Mouse (Mus musculus): ENCODE results near the gene Zmynd8. TPM values are rescaled to one million over a fixed set of nuclear protein-coding genes. Genes with fewer than 3 reads are reported as not detected.

The Zmynd8 gene
- polyA plus RNA-seq, 1 experiment = 30.3 TPM

GRCm38 (mm10) chr2:165854207-165854968 lies 44.4 kb downstream of the Zmynd8 start:
- TF ChIP-seq CTCF (IDR thresholded peaks at IDR 0.05; ENCODE audit: borderline replicate concordance, control insufficient read depth, extremely low read depth, insufficient read depth, low read length, poor library complexity) (no peak; the same call in 1 of the 2 replicates), POLR2A (IDR thresholded peaks at IDR 0.05; ENCODE audit: control insufficient read depth, extremely low read depth, insufficient read depth, low read length, poor library complexity) (no peak)
- Histone ChIP-seq H3K27me3 (ENCODE audit: control insufficient read depth, insufficient read depth, low read length) (no peaks in the 10 kb centered on the region), H3K36me3 (ENCODE audit: control insufficient read depth, insufficient read depth, low read length) (peaks cover 9% of the 10 kb centered on the region; the same call in 1 of the 2 replicates), H3K27ac (ENCODE audit: control insufficient read depth, insufficient read depth, low read length) (peak overlapping the region; percentile 29; the same call in 1 of the 2 replicates), H3K4me3 (ENCODE audit: control insufficient read depth, insufficient read depth, low read length) (no peak overlapping the region), H3K4me1 (replicated peaks; ENCODE audit: control insufficient read depth, insufficient read depth, low read length) (peaks cover 68% of the 10 kb centered on the region)
- DNase-seq = peak; percentile 85
- WGBS = 53% methylated on average over 16 of the region's 16 CpGs

DNA sequence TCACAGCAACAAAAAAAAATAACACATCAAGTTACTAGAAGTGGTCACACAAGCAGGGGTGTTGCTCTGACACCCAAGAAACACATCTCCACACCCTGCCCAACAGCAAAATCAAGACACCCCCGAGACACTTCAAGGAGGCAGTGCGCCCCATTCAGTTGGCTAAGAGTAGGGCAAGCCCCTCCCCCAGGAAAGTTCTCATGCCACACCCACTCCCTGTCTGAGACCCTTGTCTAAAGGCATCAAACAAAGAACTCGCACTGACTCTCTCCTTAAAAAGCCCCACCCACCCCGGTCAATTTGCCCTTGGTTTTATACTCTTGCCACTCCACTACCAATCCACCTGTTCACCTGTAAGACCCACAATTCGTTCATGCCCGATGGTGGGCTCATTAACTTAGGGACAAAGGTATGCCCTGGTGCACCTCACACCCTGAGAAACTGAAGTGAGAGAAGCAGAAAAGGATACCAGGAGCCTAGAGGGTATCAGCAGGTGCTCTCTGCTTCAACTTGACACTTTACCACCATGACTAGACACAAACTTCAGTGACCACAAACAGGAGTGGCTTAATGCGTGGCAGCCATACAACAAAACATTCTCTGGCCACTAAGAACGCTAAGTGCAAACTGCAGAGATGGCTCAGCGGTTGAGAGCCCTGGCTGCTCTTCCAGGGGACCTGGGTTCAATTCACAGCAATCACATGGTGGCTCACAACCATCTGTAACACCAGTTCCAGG lies 45.8 kb downstream of the Zmynd8 start:
- Histone ChIP-seq H3K4me3 (ENCODE audit: control insufficient read depth, insufficient read depth, low read length) (no peak overlapping the region), H3K27me3 (ENCODE audit: control insufficient read depth, insufficient read depth, low read length) (no peaks in the 10 kb centered on the region), H3K27ac (ENCODE audit: control insufficient read depth, insufficient read depth, low read length) (no peak overlapping the region), H3K4me1 (replicated peaks; ENCODE audit: control insufficient read depth, insufficient read depth, low read length) (peaks cover 59% of the 10 kb centered on the region), H3K36me3 (ENCODE audit: control insufficient read depth, insufficient read depth, low read length) (peaks cover 9% of the 10 kb centered on the region; the same call in 1 of the 2 replicates)
- DNase-seq = no peak
- 53% methylated on average over 9 of the region's 9 CpGs for WGBS
- TF ChIP-seq POLR2A (IDR thresholded peaks at IDR 0.05; ENCODE audit: control insufficient read depth, extremely low read depth, insufficient read depth, low read length, poor library complexity) (no peak), CTCF (IDR thresholded peaks at IDR 0.05; ENCODE audit: borderline replicate concordance, control insufficient read depth, extremely low read depth, insufficient read depth, low read length, poor library complexity) (no peak)

- H3K4me3 ChIP-seq (ENCODE audit: control insufficient read depth, insufficient read depth, low read length) = no peak overlapping the region
- 61% methylated on average over 11 of the region's 11 CpGs for WGBS
- DNase-seq = no peak
- no peaks in the 10 kb centered on the region for H3K27me3 ChIP-seq (ENCODE audit: control insufficient read depth, insufficient read depth, low read length)
- TF ChIP-seq POLR2A (IDR thresholded peaks at IDR 0.05; ENCODE audit: control insufficient read depth, extremely low read depth, insufficient read depth, low read length, poor library complexity) = no peak
- TF ChIP-seq CTCF (IDR thresholded peaks at IDR 0.05; ENCODE audit: borderline replicate concordance, control insufficient read depth, extremely low read depth, insufficient read depth, low read length, poor library complexity) = no peak
- H3K4me1 ChIP-seq (replicated peaks; ENCODE audit: control insufficient read depth, insufficient read depth, low read length) = peaks cover 53% of the 10 kb centered on the region
- peaks cover 9% of the 10 kb centered on the region; the same call in 1 of the 2 replicates for H3K36me3 ChIP-seq (ENCODE audit: control insufficient read depth, insufficient read depth, low read length)
- no peak overlapping the region for H3K27ac ChIP-seq (ENCODE audit: control insufficient read depth, insufficient read depth, low read length)
These were observed 46.4 kb downstream of the Zmynd8 start for GRCm38 (mm10) chr2:165852453-165852852.

GRCm38 (mm10) chr2:165851811-165852415 lies 46.9 kb downstream of the Zmynd8 start:
- H3K4me3 ChIP-seq (ENCODE audit: control insufficient read depth, insufficient read depth, low read length) = no peak overlapping the region
- no peak overlapping the region for H3K27ac ChIP-seq (ENCODE audit: control insufficient read depth, insufficient read depth, low read length)
- no peak for TF ChIP-seq POLR2A (IDR thresholded peaks at IDR 0.05; ENCODE audit: control insufficient read depth, extremely low read depth, insufficient read depth, low read length, poor library complexity)
- TF ChIP-seq CTCF (IDR thresholded peaks at IDR 0.05; ENCODE audit: borderline replicate concordance, control insufficient read depth, extremely low read depth, insufficient read depth, low read length, poor library complexity) = no peak
- no peak for DNase-seq
- WGBS = 93% methylated on average over 13 of the region's 13 CpGs
- peaks cover 9% of the 10 kb centered on the region; the same call in 1 of the 2 replicates for H3K36me3 ChIP-seq (ENCODE audit: control insufficient read depth, insufficient read depth, low read length)
- no peaks in the 10 kb centered on the region for H3K27me3 ChIP-seq (ENCODE audit: control insufficient read depth, insufficient read depth, low read length)
- peaks cover 47% of the 10 kb centered on the region for H3K4me1 ChIP-seq (replicated peaks; ENCODE audit: control insufficient read depth, insufficient read depth, low read length)

- H3K4me3 ChIP-seq (ENCODE audit: control insufficient read depth, insufficient read depth, low read length) = no peak overlapping the region
- H3K27me3 ChIP-seq (ENCODE audit: control insufficient read depth, insufficient read depth, low read length) = no peaks in the 10 kb centered on the region
- no peak overlapping the region for H3K27ac ChIP-seq (ENCODE audit: control insufficient read depth, insufficient read depth, low read length)
- TF ChIP-seq POLR2A (IDR thresholded peaks at IDR 0.05; ENCODE audit: control insufficient read depth, extremely low read depth, insufficient read depth, low read length, poor library complexity) = no peak
- TF ChIP-seq CTCF (IDR thresholded peaks at IDR 0.05; ENCODE audit: borderline replicate concordance, control insufficient read depth, extremely low read depth, insufficient read depth, low read length, poor library complexity) = no peak
- H3K36me3 ChIP-seq (ENCODE audit: control insufficient read depth, insufficient read depth, low read length) = peaks cover 16% of the 10 kb centered on the region
- DNase-seq = no peak
- peaks cover 38% of the 10 kb centered on the region for H3K4me1 ChIP-seq (replicated peaks; ENCODE audit: control insufficient read depth, insufficient read depth, low read length)
- WGBS = 95% methylated on average over 6 of the region's 6 CpGs
These were observed 48.0 kb downstream of the Zmynd8 start for GRCm38 (mm10) chr2:165850826-165851225.

DNA sequence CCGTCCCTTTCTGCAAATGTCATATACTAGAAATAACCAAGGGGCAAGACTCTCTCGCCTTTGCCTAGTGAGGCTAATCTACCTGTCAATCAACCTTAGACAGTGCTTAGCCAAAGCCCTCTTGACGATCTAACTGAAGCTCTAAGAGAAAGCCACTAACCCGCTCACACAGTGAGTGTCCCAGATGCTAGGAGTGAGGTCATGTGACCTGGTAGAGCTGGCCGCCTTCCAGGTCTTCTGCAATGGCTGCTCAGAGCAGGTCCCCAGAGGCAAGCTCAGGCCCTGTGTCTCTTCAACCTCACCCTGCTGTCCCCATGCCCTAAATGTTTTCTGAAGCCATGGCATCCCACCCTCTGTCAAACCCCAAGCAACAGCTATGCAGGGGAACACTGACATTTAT lies 49.7 kb downstream of the Zmynd8 start:
- peaks cover 22% of the 10 kb centered on the region for H3K4me1 ChIP-seq (replicated peaks; ENCODE audit: control insufficient read depth, insufficient read depth, low read length)
- WGBS = 31% methylated on average over 5 of the region's 5 CpGs
- H3K36me3 ChIP-seq (ENCODE audit: control insufficient read depth, insufficient read depth, low read length) = peaks cover 22% of the 10 kb centered on the region
- H3K27ac ChIP-seq (ENCODE audit: control insufficient read depth, insufficient read depth, low read length) = no peak overlapping the region
- DNase-seq = peak; percentile 34
- H3K27me3 ChIP-seq (ENCODE audit: control insufficient read depth, insufficient read depth, low read length) = no peaks in the 10 kb centered on the region
- H3K4me3 ChIP-seq (ENCODE audit: control insufficient read depth, insufficient read depth, low read length) = no peak overlapping the region
- TF ChIP-seq CTCF (IDR thresholded peaks at IDR 0.05; ENCODE audit: borderline replicate concordance, control insufficient read depth, extremely low read depth, insufficient read depth, low read length, poor library complexity) (no peak), POLR2A (IDR thresholded peaks at IDR 0.05; ENCODE audit: control insufficient read depth, extremely low read depth, insufficient read depth, low read length, poor library complexity) (no peak)

All from thymus, adult 2 months (tissue).